Mouse (Mus musculus) liver, embryonic 13.5 days (tissue): ENCODE results near the gene Epha8. TPM values are rescaled to one million over a fixed set of nuclear protein-coding genes. Genes with fewer than 3 reads are reported as not detected.

Source experiments
- ATAC-seq: fragments of 200-750 bp; cut with Nextera tagmentation; 2 replicates; pipeline ENCODE4 v1.8.0; 2017; ENCODE audit warnings: low read depth, mild to moderate bottlenecking, moderate number of reproducible peaks, moderate library complexity
- DNase-seq: peaks from one replicate; pipeline ENCODE4 v3.0.0; 2022
- H3K27ac ChIP-seq: fragments of 300-500 bp; sonication (generic); 2 replicates; pipeline ENCODE4 v1.5.1; 2015; ENCODE audit warnings: moderate library complexity, mild to moderate bottlenecking, inconsistent platforms
- H3K27me3 ChIP-seq: fragments of 300-500 bp; sonication (generic); 2 replicates; pipeline ENCODE4 v1.6.1; 2015; ENCODE audit warnings: mild to moderate bottlenecking, inconsistent platforms
- H3K36me3 ChIP-seq: fragments of 300-500 bp; sonication (generic); 2 replicates; pipeline ENCODE4 v1.6.1; 2015; ENCODE audit warnings: mild to moderate bottlenecking, inconsistent platforms
- H3K4me1 ChIP-seq: fragments of 300-500 bp; sonication (generic); replicated peaks from 2 replicates; pipeline ENCODE4 v1.6.1; 2015; ENCODE audit warnings: inconsistent platforms
- H3K4me2 ChIP-seq: fragments of 300-500 bp; sonication (generic); 2 replicates; pipeline ENCODE4 v1.6.1; 2015; ENCODE audit warnings: inconsistent platforms, mild to moderate bottlenecking, moderate library complexity
- H3K4me3 ChIP-seq: fragments of 300-500 bp; sonication (generic); replicated peaks from 2 replicates; pipeline ENCODE4 v1.5.1; 2015; ENCODE audit warnings: mild to moderate bottlenecking, inconsistent platforms
- H3K9ac ChIP-seq: fragments of 300-500 bp; sonication (generic); 2 replicates; pipeline ENCODE4 v1.6.1; 2015; ENCODE audit warnings: mild to moderate bottlenecking, inconsistent platforms
- H3K9me3 ChIP-seq: fragments of 300-500 bp; sonication (generic); replicated peaks from 2 replicates; pipeline ENCODE4 v1.6.1; 2016; ENCODE audit warnings: inconsistent platforms
- WGBS: fragments of 180-500 bp; shearing (Covaris S2); methylation state at CpG from one replicate; pipeline ENCODE4 v1.1.7; 2015; ENCODE audit not compliant: insufficient replicate concordance; 5-methylcytosine and 5-hydroxymethylcytosine counted together
- polyA plus RNA-seq: library from polyadenylated mRNA; unstranded; fragments of >200 nt; fragmentation: Nextera tagmentation; extraction: Ambion mirVana; gene quantifications from 2 replicates; pipeline ENCODE4 v1.2.1, GENCODE M21; 2015

Epha8 gene
- polyA plus RNA-seq, 1 experiment from 2014 or later = 0.14 TPM

- ATAC-seq (no peak), DNase-seq (peak; percentile 16)
- Histone ChIP-seq H3K9ac (no peak overlapping the region), H3K4me1 (no peaks in the 10 kb centered on the region), H3K27ac (no peak overlapping the region), H3K36me3 (no peaks in the 10 kb centered on the region), H3K9me3 (no peaks in the 10 kb centered on the region), H3K4me3 (no peak overlapping the region), H3K27me3 (peaks cover 75% of the 10 kb centered on the region), H3K4me2 (no peak overlapping the region)
- 4% methylated on average over 6 of the region's 6 CpGs for WGBS
Observed at GRCm38 (mm10) chr4:136970939-136971338, 14.3 kb upstream of the Epha8 start.

GRCm38 (mm10) chr4:136969503-136970276 lies 13.1 kb upstream of the Epha8 start:
- H3K4me1 ChIP-seq = no peaks in the 10 kb centered on the region
- H3K4me3 ChIP-seq = no peak overlapping the region
- no peak overlapping the region for H3K4me2 ChIP-seq
- whole genome bisulfite sequencing = 30% methylated on average over 16 of the region's 16 CpGs
- H3K27me3 ChIP-seq = peaks cover 88% of the 10 kb centered on the region
- H3K27ac ChIP-seq = no peak overlapping the region
- DNase-seq = no peak
- no peaks in the 10 kb centered on the region for H3K36me3 ChIP-seq
- H3K9ac ChIP-seq = no peak overlapping the region
- ATAC-seq = no peak
- no peaks in the 10 kb centered on the region for H3K9me3 ChIP-seq

GRCm38 (mm10) chr4:136969096-136969495 lies 12.5 kb upstream of the Epha8 start:
- no peaks in the 10 kb centered on the region for H3K4me1 ChIP-seq
- no peaks in the 10 kb centered on the region for H3K36me3 ChIP-seq
- H3K27ac ChIP-seq = no peak overlapping the region
- H3K4me3 ChIP-seq = no peak overlapping the region
- DNase-seq (no peak), ATAC-seq (no peak)
- 46% methylated on average over 8 of the region's 8 CpGs for WGBS
- no peak overlapping the region for H3K9ac ChIP-seq
- H3K27me3 ChIP-seq = peaks cover 90% of the 10 kb centered on the region
- no peak overlapping the region for H3K4me2 ChIP-seq
- H3K9me3 ChIP-seq = no peaks in the 10 kb centered on the region

GRCm38 (mm10) chr4:136967511-136967910 lies 10.9 kb upstream of the Epha8 start:
- no peaks in the 10 kb centered on the region for H3K4me1 ChIP-seq
- H3K9ac ChIP-seq = no peak overlapping the region
- ATAC-seq (no peak), DNase-seq (no peak)
- H3K36me3 ChIP-seq = no peaks in the 10 kb centered on the region
- no peak overlapping the region for H3K4me2 ChIP-seq
- WGBS = 26% methylated on average over 9 of the region's 9 CpGs
- no peaks in the 10 kb centered on the region for H3K9me3 ChIP-seq
- H3K4me3 ChIP-seq = no peak overlapping the region
- H3K27me3 ChIP-seq = peaks cover 86% of the 10 kb centered on the region
- no peak overlapping the region for H3K27ac ChIP-seq

- DNase-seq = no peak
- H3K27ac ChIP-seq = no peak overlapping the region
- H3K9me3 ChIP-seq = no peaks in the 10 kb centered on the region
- H3K9ac ChIP-seq = no peak overlapping the region
- 37% methylated on average over 16 of the region's 16 CpGs for WGBS
- no peaks in the 10 kb centered on the region for H3K36me3 ChIP-seq
- no peak overlapping the region for H3K4me3 ChIP-seq
- H3K4me1 ChIP-seq = peaks cover 3% of the 10 kb centered on the region; the same call in 1 of the 2 replicates
- peaks cover 88% of the 10 kb centered on the region for H3K27me3 ChIP-seq
- ATAC-seq = no peak
- no peak overlapping the region for H3K4me2 ChIP-seq
Observed at GRCm38 (mm10) chr4:136966493-136967390, 10.1 kb upstream of the Epha8 start.

GRCm38 (mm10) chr4:136964990-136965421 lies 8.4 kb upstream of the Epha8 start:
- ATAC-seq (no peak), DNase-seq (no peak)
- H3K36me3 ChIP-seq = no peaks in the 10 kb centered on the region
- no peak overlapping the region for H3K27ac ChIP-seq
- H3K4me3 ChIP-seq = no peak overlapping the region
- no peak overlapping the region for H3K4me2 ChIP-seq
- no peak overlapping the region for H3K9ac ChIP-seq
- H3K4me1 ChIP-seq = peaks cover 3% of the 10 kb centered on the region; the same call in 1 of the 2 replicates
- no peaks in the 10 kb centered on the region for H3K9me3 ChIP-seq
- WGBS = 28% methylated on average over 15 of the region's 15 CpGs
- peaks cover 87% of the 10 kb centered on the region for H3K27me3 ChIP-seq

- Histone ChIP-seq H3K27ac (no peak overlapping the region), H3K4me3 (no peak overlapping the region), H3K27me3 (peaks cover 85% of the 10 kb centered on the region), H3K4me1 (peaks cover 3% of the 10 kb centered on the region; the same call in 1 of the 2 replicates), H3K9me3 (no peaks in the 10 kb centered on the region), H3K9ac (no peak overlapping the region), H3K4me2 (no peak overlapping the region), H3K36me3 (no peaks in the 10 kb centered on the region)
- DNase-seq = no peak
- no peak for ATAC-seq
- WGBS = 58% methylated on average over 4 of the region's 4 CpGs
Observed at GRCm38 (mm10) chr4:136962447-136962846, 5.8 kb upstream of the Epha8 start.

- DNase-seq (no peak), ATAC-seq (peak; percentile 51; the same call in 1 of the 2 replicates)
- Histone ChIP-seq H3K9ac (no peak overlapping the region), H3K9me3 (no peaks in the 10 kb centered on the region), H3K4me3 (no peak overlapping the region), H3K27me3 (peaks cover 85% of the 10 kb centered on the region), H3K4me2 (no peak overlapping the region), H3K27ac (no peak overlapping the region), H3K4me1 (peaks cover 3% of the 10 kb centered on the region; the same call in 1 of the 2 replicates), H3K36me3 (no peaks in the 10 kb centered on the region)
- WGBS = 34% methylated on average over 4 of the region's 4 CpGs
Observed at GRCm38 (mm10) chr4:136961642-136962285, 5.1 kb upstream of the Epha8 start.

GRCm38 (mm10) chr4:136960581-136960980 lies 4.0 kb upstream of the Epha8 start:
- H3K27me3 ChIP-seq = peaks cover 85% of the 10 kb centered on the region
- WGBS = 60% methylated on average over 9 of the region's 9 CpGs
- H3K4me1 ChIP-seq = peaks cover 3% of the 10 kb centered on the region; the same call in 1 of the 2 replicates
- ATAC-seq = no peak
- no peak overlapping the region for H3K4me2 ChIP-seq
- no peak overlapping the region for H3K9ac ChIP-seq
- H3K27ac ChIP-seq = no peak overlapping the region
- no peak for DNase-seq
- no peaks in the 10 kb centered on the region for H3K9me3 ChIP-seq
- H3K36me3 ChIP-seq = no peaks in the 10 kb centered on the region
- H3K4me3 ChIP-seq = no peak overlapping the region

- H3K27me3 ChIP-seq = peaks cover 85% of the 10 kb centered on the region
- ATAC-seq (no peak), DNase-seq (no peak)
- H3K9ac ChIP-seq = no peak overlapping the region
- H3K36me3 ChIP-seq = no peaks in the 10 kb centered on the region
- H3K4me1 ChIP-seq = peaks cover 3% of the 10 kb centered on the region; the same call in 1 of the 2 replicates
- H3K9me3 ChIP-seq = no peaks in the 10 kb centered on the region
- H3K4me3 ChIP-seq = no peak overlapping the region
- H3K4me2 ChIP-seq = no peak overlapping the region
- 30% methylated on average over 3 of the region's 3 CpGs for WGBS
- H3K27ac ChIP-seq = no peak overlapping the region
Observed at GRCm38 (mm10) chr4:136960068-136960467, 3.5 kb upstream of the Epha8 start.

- Histone ChIP-seq H3K4me1 (no peaks in the 10 kb centered on the region), H3K36me3 (no peaks in the 10 kb centered on the region), H3K9me3 (no peaks in the 10 kb centered on the region), H3K9ac (no peak overlapping the region), H3K4me3 (no peak overlapping the region), H3K27ac (no peak overlapping the region), H3K27me3 (peaks cover 62% of the 10 kb centered on the region), H3K4me2 (no peak overlapping the region)
- DNase-seq = no peak
- 59% methylated on average over 6 of the region's 6 CpGs for WGBS
- no peak for ATAC-seq
Observed at GRCm38 (mm10) chr4:136954562-136954961, 2.1 kb downstream of the Epha8 start.
